Mouse (Mus musculus) G1E (cell line): ENCODE measurements around the gene Tbcel. TPM values are rescaled to one million over a fixed set of nuclear protein-coding genes. Genes with fewer than 3 reads are reported as not detected.

ENCODE experiments used
- ATAC-seq: 2 replicates; pipeline ENCODE4 v1.8.0; 2016; ENCODE audit warnings: mild to moderate bottlenecking; ENCODE audit not compliant: insufficient number of reproducible peaks, poor library complexity, low FRiP score, severe bottlenecking; ENCODE audit errors: extremely low read depth
- DNase-seq: peaks from one replicate; pipeline ENCODE4 v3.0.0; 2012; ENCODE audit warnings: low spot score
- H3K27me3 ChIP-seq: 2 replicates; pipeline ENCODE4 v1.6.1; 2012; ENCODE audit warnings: mild to moderate bottlenecking, low read length, inconsistent platforms; ENCODE audit not compliant: insufficient read depth
- H3K36me3 ChIP-seq: replicated peaks from 2 replicates; pipeline ENCODE3; 2012; ENCODE audit warnings: mild to moderate bottlenecking, inconsistent platforms
- H3K4me1 ChIP-seq: 2 replicates; pipeline ENCODE4 v1.6.1; 2012; ENCODE audit warnings: low read depth, low read length, inconsistent platforms, mixed read lengths; ENCODE audit not compliant: insufficient read depth
- H3K4me3 ChIP-seq: 2 replicates; pipeline ENCODE4 v1.5.1; 2012; ENCODE audit warnings: low read depth, mild to moderate bottlenecking, inconsistent platforms, low read length, moderate library complexity, mixed read lengths
- H3K9me3 ChIP-seq: replicated peaks from 2 replicates; pipeline ENCODE4 v1.6.1; 2012; ENCODE audit warnings: inconsistent platforms
- CTCF ChIP-seq: IDR thresholded peaks from 2 replicates; pipeline ENCODE4 v1.5.1; 2012; ENCODE audit warnings: low read depth, low read length, inconsistent platforms, mixed read lengths
- GATA1 ChIP-seq: IDR thresholded peaks from 2 replicates; pipeline ENCODE4 v1.6.1; 2012; ENCODE audit warnings: borderline replicate concordance, low read length, inconsistent platforms, mixed read lengths
- GATA2 ChIP-seq: IDR thresholded peaks from 2 replicates; pipeline ENCODE4 v1.6.1; 2012; ENCODE audit warnings: low read depth, low read length, inconsistent platforms, borderline replicate concordance
- POLR2AphosphoS5 ChIP-seq: IDR thresholded peaks from 2 replicates; pipeline ENCODE4 v1.6.1; 2012; ENCODE audit warnings: low read depth, low read length, inconsistent platforms; ENCODE audit not compliant: insufficient replicate concordance
- TAL1 ChIP-seq: conservative IDR thresholded peaks from 2 replicates; pipeline ENCODE4 v1.6.1; 2012; ENCODE audit warnings: low read depth, low read length, inconsistent platforms, mixed read lengths
- polyA plus RNA-seq: library from polyadenylated mRNA; stranded (reverse); fragments of >175 nt; gene quantifications from 2 replicates; pipeline ENCODE4 v1.2.3, GENCODE M21; 2012
- total RNA-seq, 2 experiments: library from RNA; stranded (forward) in 1 of 2; stranded (reverse) in 1 of 2; fragments of 200-1000 nt in 1 of 2; fragments of >200 nt in 1 of 2; fragmentation: Nextera tagmentation in 1 of 2; gene quantifications; 2 replicates each; pipeline ENCODE4 v1.2.3; 2014 to 2017

The Tbcel gene
- total and polyA plus RNA-seq, 3 experiments: 4.2 to 33.3 (median 31.1) TPM

DNA sequence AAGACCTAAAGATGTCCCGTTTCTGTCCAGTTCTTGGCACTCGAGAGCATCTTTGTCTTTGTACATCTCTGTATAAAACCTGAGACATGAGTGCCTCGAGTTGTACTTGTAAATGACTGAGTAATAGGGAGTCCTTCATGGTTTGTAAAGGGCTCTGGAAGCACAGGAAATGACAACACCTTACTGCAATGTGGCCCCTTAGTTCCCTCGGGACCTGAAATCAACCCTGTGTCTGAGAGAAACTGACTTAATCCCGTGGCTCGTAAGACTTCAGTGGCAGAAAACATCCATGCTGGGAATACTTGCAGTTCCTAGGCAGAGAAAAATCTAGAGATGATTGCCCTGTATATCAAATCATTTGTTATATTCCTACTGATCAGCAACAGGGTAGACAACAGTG, 114.7 kb downstream of the Tbcel start:
- Histone ChIP-seq H3K27me3 (peaks cover 19% of the 10 kb centered on the region), H3K9me3 (no peaks in the 10 kb centered on the region), H3K4me1 (peaks cover 16% of the 10 kb centered on the region), H3K4me3 (no peak overlapping the region), H3K36me3 (no peaks in the 10 kb centered on the region)
- DNase-seq: no peak
- TF ChIP-seq CTCF (no peak), TAL1 (no peak), GATA2 (no peak), POLR2AphosphoS5 (no peak), GATA1 (no peak)
- ATAC-seq: no peak

DNA sequence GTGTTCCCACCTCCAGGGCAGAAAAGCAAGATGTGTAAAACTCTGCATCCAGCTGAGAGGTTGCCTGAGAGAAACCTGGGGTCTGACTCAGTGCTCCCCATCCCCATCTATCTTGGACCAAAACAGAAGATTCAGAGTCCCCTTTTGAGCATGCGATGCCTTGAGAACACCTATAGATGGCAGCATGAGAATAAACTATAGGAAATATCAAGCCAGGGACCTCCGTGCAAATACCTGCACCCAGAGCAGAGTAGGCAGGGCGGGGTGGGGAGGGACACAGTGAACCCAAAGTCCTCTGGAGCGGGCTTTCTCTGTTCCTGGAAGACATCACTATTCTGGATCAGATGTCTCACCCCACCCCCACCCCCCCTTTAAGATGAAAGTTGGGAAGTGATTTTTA, 119.1 kb downstream of the Tbcel start:
- H3K27me3 ChIP-seq: peaks cover 5% of the 10 kb centered on the region; the same call in 1 of the 2 replicates
- no peaks in the 10 kb centered on the region for H3K9me3 ChIP-seq
- no peak for DNase-seq
- no peak for ATAC-seq
- no peaks in the 10 kb centered on the region for H3K36me3 ChIP-seq
- no peak for TF ChIP-seq POLR2AphosphoS5
- no peak for TF ChIP-seq CTCF
- no peak for TF ChIP-seq TAL1
- TF ChIP-seq GATA2: no peak
- TF ChIP-seq GATA1: no peak
- H3K4me3 ChIP-seq: no peak overlapping the region
- H3K4me1 ChIP-seq: peaks cover 16% of the 10 kb centered on the region

DNA sequence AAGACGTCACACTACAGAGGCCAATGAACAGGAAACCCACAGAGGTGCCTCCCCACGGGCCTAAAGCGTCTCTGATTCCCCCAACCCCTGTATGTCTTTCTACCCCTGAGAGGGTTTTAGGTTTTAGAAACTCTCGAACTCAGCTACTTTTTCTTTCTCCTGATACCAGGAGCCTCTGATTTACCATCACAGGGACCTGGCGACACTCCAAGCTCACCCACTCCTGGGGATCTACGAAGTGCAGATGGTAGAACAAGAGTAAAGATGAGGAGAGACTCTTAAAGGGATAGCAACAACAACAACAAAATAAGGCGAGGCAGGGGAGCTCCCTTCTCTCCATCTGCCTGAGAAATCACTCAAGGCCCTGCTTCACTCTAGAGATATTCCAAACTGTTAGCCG, 120.6 kb downstream of the Tbcel start:
- TF ChIP-seq POLR2AphosphoS5: no peak
- Histone ChIP-seq H3K4me1 (peaks cover 14% of the 10 kb centered on the region), H3K9me3 (no peaks in the 10 kb centered on the region), H3K4me3 (no peak overlapping the region), H3K27me3 (peaks cover 5% of the 10 kb centered on the region; the same call in 1 of the 2 replicates), H3K36me3 (no peaks in the 10 kb centered on the region)
- no peak for ATAC-seq
- DNase-seq: no peak

DNA sequence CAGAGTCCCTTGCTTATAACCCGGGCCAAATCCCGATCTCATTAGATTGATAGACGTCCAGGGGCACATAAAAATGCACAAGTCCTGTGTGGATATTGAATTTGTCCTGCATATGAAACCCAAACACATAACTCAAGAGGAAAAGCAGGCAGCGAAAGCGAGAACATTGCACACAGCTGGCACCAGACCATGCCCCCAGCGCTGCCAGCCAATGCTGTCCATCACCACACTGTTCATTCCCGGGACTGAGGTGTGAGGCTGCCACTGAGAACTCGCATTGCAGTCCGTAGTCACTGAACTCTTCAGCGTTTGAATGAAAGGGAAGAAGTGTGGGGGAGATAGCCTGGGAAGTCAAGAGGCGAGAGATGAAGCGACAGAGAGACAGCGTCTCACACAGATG, 122.0 kb downstream of the Tbcel start:
- TF ChIP-seq TAL1: no peak
- no peak for TF ChIP-seq CTCF
- TF ChIP-seq GATA1: no peak
- no peak for TF ChIP-seq POLR2AphosphoS5
- no peak for TF ChIP-seq GATA2
- no peaks in the 10 kb centered on the region for H3K9me3 ChIP-seq
- H3K36me3 ChIP-seq: no peaks in the 10 kb centered on the region
- DNase-seq: no peak
- H3K4me1 ChIP-seq: peaks cover 2% of the 10 kb centered on the region; the same call in 1 of the 2 replicates
- H3K4me3 ChIP-seq: no peak overlapping the region
- ATAC-seq: no peak
- peaks cover 5% of the 10 kb centered on the region; the same call in 1 of the 2 replicates for H3K27me3 ChIP-seq

DNA sequence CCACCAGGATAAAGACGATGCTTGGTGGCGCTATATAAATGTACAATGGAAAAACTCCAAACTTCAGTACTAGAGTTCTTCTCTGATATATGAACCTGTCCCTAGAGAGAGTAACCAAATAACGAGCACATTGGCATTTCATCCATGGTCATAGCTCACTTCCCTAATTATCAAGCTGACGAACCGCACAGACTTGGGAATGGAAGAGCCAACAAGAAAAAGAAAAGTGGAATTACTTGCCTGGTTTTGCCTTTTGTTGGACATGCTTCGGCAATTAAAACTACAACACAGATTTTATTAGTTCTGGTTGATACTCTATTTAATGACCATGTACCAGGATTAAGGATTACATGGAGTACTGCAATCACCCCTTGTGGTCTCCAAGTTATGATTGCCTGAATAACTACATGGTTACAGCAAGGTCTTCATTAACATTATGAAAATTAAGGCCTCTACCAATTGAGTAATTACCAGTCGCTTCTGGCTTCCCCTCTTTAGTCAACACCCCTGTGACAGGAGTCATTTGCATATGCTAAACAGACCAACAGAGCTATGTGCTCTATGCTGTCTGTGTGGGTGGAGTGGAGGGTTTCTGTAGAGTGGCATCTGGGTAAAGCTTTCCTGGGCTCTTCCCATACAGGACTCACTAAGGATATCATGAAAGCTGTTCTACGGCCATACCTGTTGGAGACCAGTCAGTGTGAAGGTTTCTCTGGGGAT, 124.8 kb downstream of the Tbcel start:
- Histone ChIP-seq H3K4me3 (no peak overlapping the region), H3K4me1 (no peaks in the 10 kb centered on the region), H3K36me3 (no peaks in the 10 kb centered on the region), H3K9me3 (no peaks in the 10 kb centered on the region), H3K27me3 (peaks cover 5% of the 10 kb centered on the region; the same call in 1 of the 2 replicates)
- ATAC-seq: no peak
- DNase-seq: no peak
- TF ChIP-seq GATA2 (no peak), GATA1 (no peak), CTCF (no peak), POLR2AphosphoS5 (no peak), TAL1 (no peak)

DNA sequence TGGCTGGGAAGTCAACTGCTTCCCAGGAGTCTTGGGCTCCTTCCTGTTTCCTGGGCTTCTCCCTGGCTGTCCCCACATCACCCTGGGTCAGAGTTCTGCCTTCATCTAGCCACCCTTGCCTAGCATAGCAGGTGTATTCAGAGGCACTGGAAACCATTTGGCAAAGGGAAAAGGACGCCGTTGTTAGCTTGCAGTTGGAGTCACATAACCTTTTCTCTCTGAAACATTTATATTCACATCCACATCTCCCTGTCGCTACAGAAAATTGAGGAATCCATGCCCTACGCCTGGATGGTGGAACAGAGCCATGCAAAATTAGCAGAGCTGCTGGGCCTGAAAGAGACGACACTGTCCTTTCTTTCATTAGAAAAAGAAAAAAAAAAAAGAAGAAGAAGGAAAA, 125.5 kb downstream of the Tbcel start:
- DNase-seq (no peak), ATAC-seq (no peak)
- Histone ChIP-seq H3K36me3 (no peaks in the 10 kb centered on the region), H3K27me3 (peaks cover 5% of the 10 kb centered on the region; the same call in 1 of the 2 replicates), H3K4me3 (no peak overlapping the region), H3K9me3 (no peaks in the 10 kb centered on the region), H3K4me1 (no peaks in the 10 kb centered on the region)
- TF ChIP-seq POLR2AphosphoS5 (no peak), TAL1 (no peak), GATA1 (no peak), GATA2 (no peak), CTCF (no peak)

DNA sequence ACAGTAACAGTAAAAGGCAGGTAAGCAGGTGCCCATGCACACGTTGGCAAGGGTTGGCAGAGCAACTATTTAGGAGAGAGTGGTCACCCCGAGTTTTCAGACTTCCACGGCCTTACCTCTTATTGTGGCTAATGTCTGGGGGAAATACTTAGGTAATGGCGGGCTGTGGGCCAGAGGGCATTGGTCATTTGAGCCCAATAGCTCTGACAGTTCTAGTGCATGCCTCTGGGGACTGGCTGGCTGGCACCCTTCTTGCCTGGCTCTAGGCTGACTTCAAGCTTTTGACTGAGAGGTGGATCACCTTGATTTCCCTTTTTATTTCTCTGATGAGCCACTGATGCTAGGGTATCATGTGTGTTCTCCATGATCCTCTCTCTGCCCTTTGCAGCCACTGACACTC, 129.5 kb downstream of the Tbcel start:
- H3K4me3 ChIP-seq: no peak overlapping the region
- TF ChIP-seq GATA1 (no peak), GATA2 (no peak), CTCF (no peak), POLR2AphosphoS5 (no peak), TAL1 (no peak)
- DNase-seq (no peak), ATAC-seq (no peak)
- peaks cover 8% of the 10 kb centered on the region for H3K4me1 ChIP-seq
- no peaks in the 10 kb centered on the region for H3K9me3 ChIP-seq
- H3K27me3 ChIP-seq: no peaks in the 10 kb centered on the region
- no peaks in the 10 kb centered on the region for H3K36me3 ChIP-seq
